Mouse (Mus musculus) midbrain, embryonic 15.5 days (tissue): ENCODE measurements at regions not wholly inside any gene's neighbourhood (a gene's known extent, or its start where the extent isn't known, plus 50 kb on each side); places are given as distances from the start of the nearest gene placed in this dataset.

ENCODE experiments used
- ATAC-seq: fragments of 200-750 bp; cut with Nextera tagmentation; replicated peaks from 2 replicates; pipeline ENCODE4 v1.8.0; 2017; ENCODE audit warnings: moderate TSS enrichment
- H3K27ac ChIP-seq: fragments of 300-500 bp; sonication (generic); 2 replicates; pipeline ENCODE4 v1.5.1; 2015; ENCODE audit warnings: mild to moderate bottlenecking, inconsistent platforms
- H3K27me3 ChIP-seq: fragments of 300-500 bp; sonication (generic); replicated peaks from 2 replicates; pipeline ENCODE4 v1.6.1; 2015; ENCODE audit warnings: inconsistent platforms
- H3K36me3 ChIP-seq: fragments of 300-500 bp; sonication (generic); replicated peaks from 2 replicates; pipeline ENCODE4 v1.6.1; 2015; ENCODE audit warnings: inconsistent platforms
- H3K4me1 ChIP-seq: fragments of 300-500 bp; sonication (generic); 2 replicates; pipeline ENCODE4 v1.6.1; 2015; ENCODE audit warnings: inconsistent platforms
- H3K4me2 ChIP-seq: fragments of 300-500 bp; sonication (generic); 2 replicates; pipeline ENCODE4 v1.6.1; 2015; ENCODE audit warnings: inconsistent platforms, mild to moderate bottlenecking, moderate library complexity
- H3K4me3 ChIP-seq: fragments of 300-500 bp; sonication (generic); 2 replicates; pipeline ENCODE4 v1.5.1; 2015; ENCODE audit warnings: mild to moderate bottlenecking, inconsistent platforms
- H3K9ac ChIP-seq: fragments of 300-500 bp; sonication (generic); 2 replicates; pipeline ENCODE4 v1.6.1; 2015; ENCODE audit warnings: mild to moderate bottlenecking, inconsistent platforms
- H3K9me3 ChIP-seq: fragments of 300-500 bp; sonication (generic); 2 replicates; pipeline ENCODE4 v1.6.1; 2016; ENCODE audit warnings: inconsistent platforms
- WGBS: fragments of 180-500 bp; shearing (Covaris S2); methylation state at CpG from one replicate; pipeline ENCODE4 v1.1.7; 2015; ENCODE audit warnings: mixed read lengths; 5-methylcytosine and 5-hydroxymethylcytosine counted together

DNA sequence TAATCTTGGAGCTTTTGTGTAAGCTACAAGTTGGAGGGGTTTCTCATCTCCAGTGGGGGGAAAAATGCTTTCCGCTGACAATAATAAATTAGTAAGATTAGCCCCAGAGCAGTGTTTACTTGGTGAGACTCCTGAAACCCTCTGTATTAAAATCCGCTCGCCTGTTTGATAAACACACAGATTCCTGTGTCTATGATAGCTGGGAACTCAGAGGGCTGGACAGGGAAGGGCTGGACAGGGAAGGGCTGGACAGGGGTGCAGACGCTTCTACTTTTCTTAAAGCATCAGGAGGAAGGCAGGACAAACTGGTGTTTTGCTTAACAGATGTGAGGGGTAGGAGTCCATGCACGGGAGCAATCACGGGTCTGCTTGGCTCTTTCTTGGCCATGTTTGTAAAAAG is 68.0 kb upstream of the Fat1 start:
- H3K27me3 ChIP-seq: no peaks in the 10 kb centered on the region
- no peaks in the 10 kb centered on the region for H3K36me3 ChIP-seq
- H3K9ac ChIP-seq: no peak overlapping the region
- H3K4me2 ChIP-seq: no peak overlapping the region
- H3K4me1 ChIP-seq: no peaks in the 10 kb centered on the region
- 77% methylated on average over 6 of the region's 6 CpGs for WGBS
- no peaks in the 10 kb centered on the region for H3K9me3 ChIP-seq
- no peak for ATAC-seq
- no peak overlapping the region for H3K27ac ChIP-seq
- no peak overlapping the region for H3K4me3 ChIP-seq

GRCm38 (mm10) chr8:44867666-44868065 is 67.6 kb upstream of the Fat1 start:
- no peaks in the 10 kb centered on the region for H3K4me1 ChIP-seq
- no peak overlapping the region for H3K9ac ChIP-seq
- H3K27me3 ChIP-seq: no peaks in the 10 kb centered on the region
- H3K36me3 ChIP-seq: no peaks in the 10 kb centered on the region
- WGBS: 83% methylated on average over 5 of the region's 5 CpGs
- H3K4me2 ChIP-seq: no peak overlapping the region
- no peak for ATAC-seq
- H3K9me3 ChIP-seq: no peaks in the 10 kb centered on the region
- no peak overlapping the region for H3K4me3 ChIP-seq
- no peak overlapping the region for H3K27ac ChIP-seq

DNA sequence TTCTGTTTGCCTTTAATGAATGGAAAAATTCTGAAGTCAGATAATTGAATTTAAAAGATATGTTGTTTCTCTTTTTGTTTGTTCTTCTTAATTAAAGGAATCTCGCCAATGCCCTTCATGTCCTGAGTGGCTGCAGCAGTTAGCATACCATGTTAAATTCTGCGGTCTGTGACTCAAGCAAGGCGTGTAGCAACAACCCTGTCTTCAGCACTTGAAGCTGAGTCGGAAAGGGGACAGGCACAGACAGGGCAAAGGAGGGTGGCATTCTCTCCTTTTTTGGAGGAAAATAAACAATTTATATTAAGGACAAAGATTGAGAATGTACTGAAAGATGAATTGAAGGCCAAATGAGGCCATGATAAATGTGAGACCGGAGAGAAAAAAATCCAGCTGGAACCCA is 58.2 kb upstream of the Fat1 start:
- no peak for ATAC-seq
- WGBS: 85% methylated on average over 5 of the region's 5 CpGs
- Histone ChIP-seq H3K27ac (no peak overlapping the region), H3K27me3 (no peaks in the 10 kb centered on the region), H3K4me1 (no peaks in the 10 kb centered on the region), H3K36me3 (no peaks in the 10 kb centered on the region), H3K4me3 (no peak overlapping the region), H3K4me2 (no peak overlapping the region), H3K9ac (no peak overlapping the region), H3K9me3 (no peaks in the 10 kb centered on the region)

DNA sequence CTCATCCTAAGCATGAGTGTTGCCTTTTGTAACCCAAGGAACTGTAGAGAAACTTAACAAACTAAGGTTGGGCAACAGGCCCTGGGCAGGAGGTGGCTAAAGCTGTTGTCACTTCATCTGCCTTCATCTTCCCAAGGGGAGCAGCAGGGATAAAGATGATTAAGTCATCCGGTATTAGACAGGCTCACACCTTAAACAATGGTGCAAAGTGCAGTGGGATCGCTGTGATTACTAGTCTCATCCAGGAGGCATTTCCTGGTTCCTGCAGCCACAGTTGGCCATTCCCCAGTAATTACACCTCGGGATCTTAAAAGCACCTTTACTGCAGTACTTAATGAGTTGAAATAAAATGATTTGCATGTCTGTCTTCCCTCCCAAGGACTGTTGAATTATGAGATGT is 57.0 kb upstream of the Fat1 start:
- H3K27me3 ChIP-seq: no peaks in the 10 kb centered on the region
- H3K4me3 ChIP-seq: no peak overlapping the region
- no peak overlapping the region for H3K4me2 ChIP-seq
- ATAC-seq: no peak
- no peak overlapping the region for H3K27ac ChIP-seq
- no peak overlapping the region for H3K9ac ChIP-seq
- no peaks in the 10 kb centered on the region for H3K36me3 ChIP-seq
- no peaks in the 10 kb centered on the region for H3K4me1 ChIP-seq
- H3K9me3 ChIP-seq: no peaks in the 10 kb centered on the region
- WGBS: 55% methylated on average over 3 of the region's 3 CpGs

DNA sequence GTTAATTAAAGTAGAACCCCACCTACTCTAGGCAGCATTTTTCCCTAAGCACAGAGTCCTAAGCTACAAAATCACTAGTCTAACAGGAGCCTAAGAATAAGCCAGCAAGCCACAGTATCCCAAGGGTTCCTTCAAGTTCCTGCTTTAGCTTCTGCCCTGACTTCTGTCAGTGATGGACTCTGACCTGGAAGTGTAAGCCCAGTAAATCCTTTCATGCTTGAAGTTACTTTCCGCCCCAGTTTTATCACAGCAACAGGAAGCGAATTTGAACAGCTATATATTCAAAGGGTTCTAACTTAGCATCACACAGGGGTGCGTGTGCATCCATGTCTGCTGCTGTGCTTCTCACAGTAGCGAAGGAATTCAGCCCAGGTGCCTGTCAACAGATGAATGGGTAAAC is 56.1 kb upstream of the Fat1 start:
- Histone ChIP-seq H3K4me3 (no peak overlapping the region), H3K4me1 (no peaks in the 10 kb centered on the region), H3K27me3 (no peaks in the 10 kb centered on the region), H3K9ac (no peak overlapping the region), H3K4me2 (no peak overlapping the region), H3K9me3 (no peaks in the 10 kb centered on the region), H3K27ac (no peak overlapping the region), H3K36me3 (no peaks in the 10 kb centered on the region)
- no peak for ATAC-seq
- WGBS: 76% methylated on average over 4 of the region's 4 CpGs

DNA sequence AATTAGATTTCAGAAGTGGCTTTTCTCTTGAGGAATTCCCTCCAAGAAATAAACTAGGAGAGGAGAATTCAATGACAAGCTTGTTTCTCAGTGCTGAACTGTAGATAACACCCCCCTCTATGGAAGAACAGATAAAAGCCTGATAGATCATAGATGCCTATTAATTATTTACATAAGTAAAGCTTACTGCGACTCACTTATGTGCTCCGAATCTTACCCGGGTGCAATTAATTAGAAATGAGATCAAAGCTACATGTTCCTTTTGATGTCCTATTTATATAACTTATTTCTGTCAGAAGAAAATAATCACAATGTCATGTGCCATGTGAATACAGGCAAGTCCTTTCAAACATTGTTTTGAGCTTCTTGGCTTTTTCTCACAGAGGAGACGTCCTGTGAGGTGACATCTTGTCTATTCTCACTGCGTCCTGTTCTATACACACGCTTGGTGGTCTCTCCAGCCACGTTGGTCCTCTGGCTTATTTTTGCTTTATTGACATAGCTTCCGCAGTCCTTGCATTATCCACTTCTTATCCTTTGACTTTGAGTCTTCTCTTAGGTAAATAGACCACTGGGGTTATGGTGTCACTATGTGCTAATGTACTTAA is 50.7 kb upstream of the Fat1 start:
- H3K9me3 ChIP-seq: no peaks in the 10 kb centered on the region
- ATAC-seq: peak; percentile 66; the same call in 1 of the 2 replicates
- H3K36me3 ChIP-seq: no peaks in the 10 kb centered on the region
- no peak overlapping the region for H3K9ac ChIP-seq
- H3K4me3 ChIP-seq: no peak overlapping the region
- H3K27ac ChIP-seq: no peak overlapping the region
- H3K4me2 ChIP-seq: no peak overlapping the region
- 62% methylated on average over 8 of the region's 8 CpGs for WGBS
- no peaks in the 10 kb centered on the region for H3K4me1 ChIP-seq
- no peaks in the 10 kb centered on the region for H3K27me3 ChIP-seq
